Mouse (Mus musculus) urinary bladder, postnatal 10 days (tissue): ENCODE results near the gene Ppp1r9b.
"Not testable (repeated sequence)": the region's sequence is repeated elsewhere in the genome, so short reads cannot be mapped to it uniquely, and the experiment has no call there.

Experiments
- DNase-seq: peaks from one replicate; pipeline ENCODE4 v3.0.0; 2022; ENCODE audit warnings: low spot score

The Ppp1r9b gene

DNA sequence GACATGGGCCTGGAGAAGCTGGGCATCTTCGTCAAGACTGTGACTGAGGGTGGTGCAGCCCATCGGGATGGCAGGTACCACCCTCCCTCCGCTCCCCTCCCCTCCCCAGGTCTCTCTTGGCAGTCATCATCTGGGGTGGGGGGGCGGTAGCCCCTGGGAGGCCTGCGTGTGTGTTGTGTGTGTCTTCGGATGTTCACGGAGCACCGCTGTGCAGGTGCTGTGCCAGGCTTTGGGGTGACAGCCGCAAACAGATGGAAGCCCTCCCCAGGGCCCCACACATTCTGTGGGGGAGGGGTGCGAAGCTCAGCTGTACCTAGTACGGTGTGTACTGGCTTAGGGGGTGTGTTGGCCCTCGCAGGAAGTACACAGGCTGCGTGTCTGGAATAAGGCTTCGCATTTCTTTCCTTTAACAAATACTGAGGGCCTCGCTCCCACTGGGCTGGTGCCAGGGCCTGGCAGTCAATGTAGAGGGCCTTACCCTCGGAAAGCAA, 7.3 kb downstream of the Ppp1r9b start:
- DNase-seq: no peak

DNA sequence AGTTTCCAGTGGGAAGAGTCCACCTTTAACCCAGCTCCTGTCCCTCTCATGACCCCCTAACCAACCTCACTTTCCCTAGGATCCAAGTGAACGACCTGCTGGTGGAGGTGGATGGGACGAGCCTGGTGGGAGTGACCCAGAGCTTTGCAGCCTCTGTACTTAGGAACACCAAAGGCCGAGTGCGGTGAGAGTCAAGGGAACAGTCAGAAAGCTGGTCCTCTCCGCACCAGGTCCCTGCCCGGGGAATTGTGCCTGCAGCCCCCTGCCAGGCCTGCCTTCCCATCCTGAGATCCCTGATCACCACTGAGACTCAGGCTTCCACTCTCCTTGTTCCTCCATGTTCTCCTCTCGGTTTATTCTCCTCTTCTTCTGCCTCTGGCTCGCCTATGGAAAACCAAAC, 9.3 kb downstream of the Ppp1r9b start:
- no peak for DNase-seq

DNA sequence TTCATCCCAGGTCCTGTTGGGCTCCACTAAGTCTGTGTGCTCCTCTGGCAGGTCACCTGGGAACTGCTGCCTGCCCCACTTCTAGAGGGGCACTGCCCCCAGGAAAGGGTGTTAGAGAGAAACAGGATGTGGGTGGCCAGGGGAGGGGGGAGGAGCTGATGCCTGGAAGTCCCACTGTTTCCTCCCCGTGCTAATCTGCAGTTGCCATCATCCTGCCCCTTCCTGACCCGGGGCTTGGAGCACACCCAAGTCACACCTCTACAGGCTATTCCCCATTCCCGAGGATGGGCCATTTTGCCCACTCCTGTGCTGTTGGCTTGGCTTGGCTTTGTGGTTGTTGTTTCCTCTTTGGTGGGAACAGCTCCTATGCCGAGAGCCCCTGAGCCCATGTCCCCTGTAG, 9.7 kb downstream of the Ppp1r9b start:
- no peak for DNase-seq

- no peak for DNase-seq
These were observed 10.2 kb downstream of the Ppp1r9b start for GRCm38 (mm10) chr11:95001058-95001457.

GRCm38 (mm10) chr11:95001584-95002347, 10.9 kb downstream of the Ppp1r9b start:
- no peak for DNase-seq

- no peak for DNase-seq
These were observed 11.9 kb downstream of the Ppp1r9b start for GRCm38 (mm10) chr11:95002705-95003104.

GRCm38 (mm10) chr11:95004136-95004936, 13.5 kb downstream of the Ppp1r9b start:
- no peak for DNase-seq

GRCm38 (mm10) chr11:95004937-95005198, 14.0 kb downstream of the Ppp1r9b start:
- DNase-seq: no peak

- DNase-seq: no peak
These were observed 15.2 kb downstream of the Ppp1r9b start for GRCm38 (mm10) chr11:95006038-95006437.

DNA sequence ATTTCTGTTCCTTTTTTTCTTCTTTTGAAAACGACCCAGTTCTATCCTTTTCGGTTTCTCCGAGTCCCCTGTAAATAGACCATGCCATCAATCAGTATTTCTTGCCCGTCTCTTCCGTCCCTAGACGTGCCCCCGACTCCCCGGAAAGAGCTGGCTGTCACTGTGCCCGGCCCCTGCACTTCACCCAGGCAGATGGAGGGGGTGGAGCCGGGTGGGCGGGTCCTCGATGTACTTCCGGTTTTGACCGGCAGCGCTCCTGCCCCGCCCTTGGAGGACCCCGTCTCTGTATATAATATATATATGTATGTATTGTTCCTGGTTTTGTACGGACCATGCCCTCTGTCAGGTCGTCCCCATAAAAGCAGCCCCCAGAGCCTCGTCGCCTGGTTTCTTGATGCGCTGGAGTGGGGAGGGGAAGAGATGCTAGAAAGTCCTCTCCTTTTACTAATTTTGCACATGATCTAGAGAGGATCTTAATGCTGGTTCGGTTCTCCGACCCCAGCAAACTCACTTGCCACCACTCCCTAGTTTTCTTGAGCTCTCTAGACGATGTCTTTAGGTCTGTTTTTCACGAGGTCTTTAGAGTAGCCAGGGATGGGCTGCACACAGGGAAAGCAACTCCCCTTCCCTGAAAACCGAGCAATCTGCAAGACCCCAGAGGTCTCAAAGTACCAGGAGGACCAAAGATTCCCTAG, 15.8 kb downstream of the Ppp1r9b start:
- DNase-seq: no peak

- DNase-seq: no peak
These were observed 16.6 kb downstream of the Ppp1r9b start for GRCm38 (mm10) chr11:95007418-95007817.

GRCm38 (mm10) chr11:95008661-95009628, 18.1 kb downstream of the Ppp1r9b start:
- DNase-seq: no peak

DNA sequence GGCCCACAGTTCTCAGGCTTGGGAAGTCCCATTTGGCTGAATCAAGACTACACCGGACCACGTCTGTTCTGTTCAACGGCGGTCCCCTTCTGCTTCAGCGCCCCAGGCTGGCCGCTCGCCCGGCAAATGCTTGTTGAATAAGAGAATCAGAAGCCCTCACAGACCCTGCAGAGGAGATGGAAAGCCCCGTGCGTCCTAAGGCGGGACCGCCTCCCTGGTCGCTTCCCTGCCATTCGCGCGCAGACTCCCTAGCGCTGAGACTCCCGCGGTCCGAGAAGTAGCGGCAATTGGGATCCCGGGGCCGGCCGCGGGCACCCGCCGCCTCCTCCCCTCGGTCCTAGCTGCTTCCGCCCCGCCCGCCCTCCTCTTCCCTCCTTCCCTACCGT, 18.8 kb downstream of the Ppp1r9b start, which contains the start of gene Samd14:
Gene Samd14, plus strand, starts transcription at position 251 of the 386 bp plus-strand sequence.
- no peak for DNase-seq

- DNase-seq: no peak
These were observed 19.4 kb downstream of the Ppp1r9b start for GRCm38 (mm10) chr11:95010141-95010739.

GRCm38 (mm10) chr11:95010841-95011403, 20.1 kb downstream of the Ppp1r9b start:
- not testable (repeated sequence) for DNase-seq

GRCm38 (mm10) chr11:95011416-95011815, 20.6 kb downstream of the Ppp1r9b start:
- DNase-seq: no peak

GRCm38 (mm10) chr11:95012075-95012474, 21.2 kb downstream of the Ppp1r9b start:
- no peak for DNase-seq

DNA sequence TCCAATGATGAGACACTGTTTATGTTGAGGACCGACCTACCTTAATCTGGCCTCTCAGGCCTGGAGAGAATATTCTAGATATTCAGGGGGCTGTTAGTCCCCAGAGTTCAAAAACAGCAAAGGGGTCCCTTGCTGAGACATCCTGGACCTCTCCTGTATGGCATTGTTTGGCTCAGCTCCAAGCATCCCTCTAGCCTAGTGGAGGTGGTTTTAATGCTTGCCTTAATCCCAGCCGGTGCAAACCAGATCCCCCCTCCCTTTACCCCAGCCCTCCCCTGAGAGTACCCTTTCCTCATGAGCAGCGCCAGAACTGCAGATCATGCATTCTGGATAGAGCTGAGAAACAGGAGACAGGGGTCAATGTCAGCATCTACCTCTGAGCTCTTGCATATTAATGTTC, 21.7 kb downstream of the Ppp1r9b start:
- DNase-seq: no peak

GRCm38 (mm10) chr11:95015484-95015883, 24.6 kb downstream of the Ppp1r9b start:
- no peak for DNase-seq

DNA sequence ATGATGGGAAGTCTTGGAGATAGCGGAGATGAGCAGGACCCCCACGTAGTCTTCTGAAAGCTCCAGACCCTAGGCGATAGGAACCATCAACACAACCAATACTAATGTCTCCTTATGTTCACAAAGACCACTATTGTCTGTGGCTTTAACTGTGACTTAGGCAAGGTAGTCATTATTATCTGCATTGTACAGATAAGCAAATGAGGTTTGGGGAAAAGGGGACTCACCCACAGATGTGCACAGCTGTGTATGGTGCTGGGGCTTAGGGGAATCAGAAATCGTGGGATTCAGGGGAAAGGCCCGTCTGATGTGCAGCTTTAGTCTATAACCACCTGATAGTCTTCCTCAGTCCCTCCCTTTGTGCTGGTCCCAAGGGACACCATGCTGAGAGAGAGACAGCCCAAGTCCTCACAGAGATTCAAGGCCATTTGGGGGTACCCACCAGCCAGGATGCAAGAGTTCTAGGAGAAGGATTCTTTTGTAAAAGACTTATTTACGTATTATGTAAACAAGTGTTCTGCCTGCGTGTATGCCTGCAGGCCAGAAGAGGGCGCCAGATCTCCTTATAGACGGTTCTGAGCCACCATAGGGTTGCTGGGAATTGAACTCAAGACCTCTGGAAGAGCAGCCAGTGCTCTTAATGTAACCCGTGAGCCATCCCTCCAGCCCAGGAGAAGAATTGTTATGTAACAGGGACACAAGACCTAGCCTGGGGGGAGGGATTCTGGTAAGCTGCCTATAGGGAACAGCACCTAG, 31.6 kb downstream of the Ppp1r9b start:
- DNase-seq: no peak
